Mouse (Mus musculus) small intestine, adult 2 months (tissue): ENCODE measurements around the gene Ndufaf3.

ENCODE experiments used
- CTCF ChIP-seq: fragments of 200-500 bp; IDR thresholded peaks from 2 replicates; pipeline ENCODE4 v1.5.1; 2012; ENCODE audit warnings: low read depth, mild to moderate bottlenecking, control low read depth, inconsistent platforms, low read length, moderate library complexity, mixed read lengths; ENCODE audit not compliant: insufficient replicate concordance, insufficient read length; ENCODE audit errors: extremely low read depth
- POLR2A ChIP-seq: fragments of 200-500 bp; IDR thresholded peaks from 2 replicates; pipeline ENCODE4 v1.6.1; 2012; ENCODE audit warnings: low read depth, mild to moderate bottlenecking, control low read depth, inconsistent platforms, low read length, moderate library complexity

DNA sequence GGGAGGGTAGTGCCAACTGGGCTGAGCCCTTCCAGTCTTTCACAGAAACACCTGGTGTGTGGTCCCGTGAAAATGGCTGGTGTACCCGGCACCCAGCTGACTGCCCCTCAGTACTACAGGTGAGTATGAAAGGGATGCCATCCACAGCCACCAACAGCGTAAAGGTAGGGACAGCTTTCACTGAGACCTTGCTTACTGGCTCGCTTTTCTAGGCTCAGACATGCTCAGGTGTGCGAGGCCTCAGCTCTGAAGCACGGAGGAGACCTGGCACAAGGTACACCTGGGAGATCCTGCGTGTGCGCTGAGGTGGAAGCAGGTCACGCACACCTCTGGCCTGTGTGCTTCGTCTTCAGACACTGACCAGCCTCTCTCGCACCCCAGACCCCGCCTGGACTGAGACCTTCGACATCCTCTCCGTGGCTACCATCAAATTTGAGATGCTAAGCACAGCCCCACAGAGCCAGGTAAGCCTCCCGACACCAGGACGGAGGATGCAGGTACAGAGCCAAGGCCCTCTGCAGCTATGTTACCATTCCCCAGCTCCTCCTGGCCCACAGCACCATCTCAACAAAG lies 4.3 kb upstream of the Ndufaf3 start:
- TF ChIP-seq CTCF (no peak), POLR2A (no peak)
